In the genomic region with DNA sequence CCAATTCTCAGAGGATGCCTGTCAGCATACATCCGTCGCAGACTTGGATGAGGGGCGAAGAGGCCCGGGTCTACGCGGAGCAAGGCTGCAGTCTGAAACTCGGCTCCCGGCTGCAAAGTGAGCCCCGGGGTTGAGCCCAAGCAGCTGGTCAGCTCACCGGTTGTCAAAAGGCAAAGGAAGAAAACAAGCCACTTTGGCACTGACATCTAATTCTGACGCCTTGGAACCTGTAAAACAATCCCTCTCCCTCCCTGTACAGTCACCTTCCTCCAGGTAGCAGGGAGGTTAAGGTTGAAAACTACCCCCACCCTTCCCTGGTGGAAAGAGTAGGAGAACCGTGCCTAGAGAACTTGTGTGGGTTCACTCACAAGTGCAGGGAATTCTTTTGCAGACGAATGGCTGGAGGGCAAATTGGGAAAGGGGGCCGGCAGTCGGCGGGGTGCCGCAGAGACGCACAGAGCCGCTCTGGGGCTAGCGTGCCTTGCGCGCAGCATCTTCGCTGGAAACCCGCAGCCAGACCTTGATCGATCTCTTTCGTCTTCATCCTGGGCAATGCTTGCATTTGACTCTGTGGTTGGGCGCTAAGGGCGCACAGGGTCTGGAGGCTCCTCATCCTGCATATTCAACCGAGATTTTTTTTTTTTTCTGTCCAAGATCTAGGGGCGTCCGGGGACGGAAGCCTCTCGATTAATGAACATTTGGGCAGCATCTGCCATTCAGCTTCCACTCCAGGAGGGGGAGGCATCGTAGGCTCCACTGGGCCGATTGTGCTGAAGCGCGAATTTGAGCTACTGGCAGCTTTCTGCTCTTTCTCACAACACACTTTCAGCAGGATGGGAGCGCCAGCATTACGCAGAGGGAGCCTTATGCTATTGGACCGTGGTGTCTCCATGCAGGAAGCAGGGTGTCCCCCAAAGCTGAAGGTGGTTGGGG, we compare ENCODE assay signal across 10 mouse cellular contexts. TPM values are rescaled to one million over a fixed set of nuclear protein-coding genes. Genes with fewer than 3 reads are reported as not detected.
DNase-seq lines count a peak whose midpoint lies in the region; ATAC-seq and TF ChIP-seq lines count a peak whose summit lies in the region.
"Had no signal": no experiment of that assay in that cellular context is flagged by ENCODE, and none has a peak within 500 bp of the region (broad histone marks: within the 10 kb centered on the region; RNA-seq: fewer than 3 reads in every experiment).

No protein-coding gene starts in this region.

- TF ChIP-seq CTCF in lung, postnatal 0 days (IDR thresholded peaks at IDR 0.05): peak; percentile 37

- H3K4me2 ChIP-seq in heart, embryonic 13.5 days: peak overlapping the region; percentile 92
- H3K4me2 ChIP-seq in lung, postnatal 0 days (replicated peaks; ENCODE audit: low read depth, low read length): peak overlapping the region; percentile 64

- peak overlapping the region; percentile 74 for H3K9ac ChIP-seq in heart, embryonic 13.5 days
- H3K9ac ChIP-seq in lung, postnatal 0 days (replicated peaks; ENCODE audit: low read depth): no peak overlapping the region

- WGBS in heart, embryonic 13.5 days: under 1% methylated on average over 40 of the region's 40 CpGs
- under 1% methylated on average over 40 of the region's 40 CpGs for WGBS in lung, postnatal 0 days

- peaks cover 22% of the 10 kb centered on the region for H3K4me1 ChIP-seq in heart, embryonic 13.5 days
- 0 out of 2 replicates have a peak, but pooled peaks cover 3% of the 10 kb centered on the region for H3K4me1 ChIP-seq in lung, postnatal 0 days (ENCODE audit: insufficient read depth, low read depth, low read length)

- DNase-seq in heart, adult 9 months (ENCODE audit: low spot score in 2 of 2): no peak
- peak; percentile 82 to 83 for DNase-seq in cerebellum, postnatal 36 days
- peak; percentile 59 to 82 for DNase-seq in layer of hippocampus, postnatal 14 days (ENCODE audit: low spot score in 2 of 2)
- DNase-seq in lung, postnatal 0 days (ENCODE audit: low spot score): peak; percentile 47
- peak; percentile 59 to 72 for DNase-seq in right cerebral cortex, postnatal 36 days (ENCODE audit: low spot score in 2 of 2)
- DNase-seq in gastrocnemius, adult 18-20 months (ENCODE audit: low spot score): no peak

- no peak; the same call in 1 of the 2 replicates for ATAC-seq in heart, embryonic 13.5 days (ENCODE audit: extremely low read depth, insufficient number of reproducible peaks, low FRiP score, low TSS enrichment)
- ATAC-seq in granulocyte monocyte progenitor cell, adult 5-6 weeks (replicated peaks; ENCODE audit: poor library complexity, severe bottlenecking): peak; percentile 10; the same call in 1 of the 2 replicates
- peak; percentile 30 for ATAC-seq in lung, postnatal 0 days

- no peaks in the 10 kb centered on the region for H3K36me3 ChIP-seq in heart, embryonic 13.5 days
- H3K36me3 ChIP-seq in lung, postnatal 0 days (ENCODE audit: insufficient read depth, low read length): no peaks in the 10 kb centered on the region
- H3K36me3 ChIP-seq: G1E had no signal

- H3K4me3 ChIP-seq in heart, embryonic 13.5 days: peak overlapping the region; percentile 60
- peak overlapping the region; percentile 22 for H3K4me3 ChIP-seq in lung, postnatal 0 days (ENCODE audit: low read depth, low read length)
- H3K4me3 ChIP-seq: myocyte had no signal

- TF ChIP-seq EP300 in lung, postnatal 0 days (IDR thresholded peaks at IDR 0.05): no peak

- 0 out of 2 replicates have a peak overlapping the region, but pooled peaks have one; percentile 15 for H3K27ac ChIP-seq in heart, embryonic 13.5 days (replicated peaks)
- H3K27ac ChIP-seq in lung, postnatal 0 days (ENCODE audit: low read length): no peak overlapping the region

- H3K27me3 ChIP-seq in heart, embryonic 13.5 days (replicated peaks): peaks cover 12% of the 10 kb centered on the region
- H3K27me3 ChIP-seq in lung, postnatal 0 days (replicated peaks; ENCODE audit: insufficient read depth, low read length): no peaks in the 10 kb centered on the region

- H3K9me3 ChIP-seq in heart, embryonic 13.5 days: no peaks in the 10 kb centered on the region
- no peaks in the 10 kb centered on the region for H3K9me3 ChIP-seq in lung, postnatal 0 days (ENCODE audit: low read length)
- H3K9me3 ChIP-seq: G1E had no signal

RNA-seq across cellular contexts. Expression of a gene that starts 1.1 kb away (rescaled TPM):
- polyA plus RNA-seq in heart, embryonic 13.5 days (2015; fragmentation: Nextera tagmentation; extraction: Ambion mirVana): 0.24 and 1.0 TPM in 2 replicates
- not detected in 2 replicates for total RNA-seq in granulocyte monocyte progenitor cell, adult 5-6 weeks (2014; fragmentation: Nextera tagmentation)
- total RNA-seq in granulocyte monocyte progenitor cell, adult 5-6 weeks (2017): not detected in 2 replicates
- 1 to 10 TPM; 2.4 to 2.9 TPM for total RNA-seq in layer of hippocampus, postnatal 14 days (2021)
- polyA plus RNA-seq in lung, postnatal 0 days (2015; fragmentation: Nextera tagmentation; extraction: Ambion mirVana): 4.1 and 5.0 TPM in 2 replicates
- total RNA-seq in gastrocnemius, adult 18-20 months (2021): not detected
- total RNA-seq: G1E had no signal
- polyA plus RNA-seq: G1E, myocyte had no signal

Comparison
In these comparisons a context has a peak if more than half of its experiments do, and no peak if none do; other contexts are left out.
1. DNase-seq: peak in cerebellum, postnatal 36 days (2 of 2), layer of hippocampus, postnatal 14 days (2 of 2), lung, postnatal 0 days (single experiment) and right cerebral cortex, postnatal 36 days (2 of 2); none in heart, adult 9 months (0 of 2) and gastrocnemius, adult 18-20 months (single experiment).